Mouse (Mus musculus) adrenal gland, adult 8-10 months (tissue): Measurements from ENCODE around the gene Myh3. TPM values are rescaled to one million over a fixed set of nuclear protein-coding genes. Genes with fewer than 3 reads are reported as not detected.

Experiments
- DNase-seq: peaks from one replicate; pipeline ENCODE4 v3.0.0; 2022
- microRNA-seq, 2 experiments: library from miRNA; unstranded; fragments of <30 nt; microRNA quantifications; one replicate each; pipeline ENCODE4 v1.2.0; 2022
- total RNA-seq, 4 experiments: library from RNA; stranded (reverse); gene quantifications; 2 replicates each; pipeline ENCODE4 v1.2.4; 2022

Gene Myh3
- total RNA-seq, 4 experiments from 2014 or later, result 0.05 to 0.17 (median 0.09) TPM; not detected in 1

GRCm38 (mm10) chr11:67145482-67146408 lies 67.6 kb downstream of the Myh3 start:
- DNase-seq, result no peak

- no peak for DNase-seq
Measured at GRCm38 (mm10) chr11:67146409-67147282, 68.5 kb downstream of the Myh3 start.

GRCm38 (mm10) chr11:67147283-67147921 lies 69.3 kb downstream of the Myh3 start:
- no peak for DNase-seq

GRCm38 (mm10) chr11:67148286-67149012 lies 70.3 kb downstream of the Myh3 start:
- DNase-seq, result no peak

GRCm38 (mm10) chr11:67150237-67150636 lies 72.1 kb downstream of the Myh3 start:
- no peak for DNase-seq

GRCm38 (mm10) chr11:67151159-67151558 lies 73.1 kb downstream of the Myh3 start:
- DNase-seq, result no peak

Small RNA genes lying within 50 kb of the gene (microRNA-seq; reads per million reads assigned to microRNA genes)
- 0 to 0.17 reads per million in 2 experiments for gene Mir6923

Other genes with a start within 250 kb of the Myh3 start
- gene Pirt, start 166.3 kb upstream of the Myh3 start, total RNA-seq, result 10 to 100 TPM in 3 of 4 experiments, 1 to 10 TPM in 1; 9.3 to 20.8 (median 14.1) TPM
- not detected for gene Tmem238l, start 121.7 kb upstream of the Myh3 start, total RNA-seq
- gene Tmem220, start 53.1 kb upstream of the Myh3 start, total RNA-seq, result 10 to 100 TPM in 1 of 4 experiments, 1 to 10 TPM in 3; 8.1 to 10.0 (median 9.4) TPM
- 10 to 100 TPM; 23.4 to 37.2 (median 30.9) TPM for gene Adprm, start 25.7 kb upstream of the Myh3 start, total RNA-seq
- 10 to 100 TPM; 20.1 to 26.5 (median 21.6) TPM for gene Sco1, start 25.6 kb upstream of the Myh3 start, total RNA-seq
- not detected for gene Myh2, start 92.7 kb downstream of the Myh3 start, total RNA-seq
- gene Myh1, start 121.8 kb downstream of the Myh3 start, total RNA-seq, result under 1 TPM in 3 of 4 experiments, not detected in 1; 0.17 to 0.35 (median 0.25) TPM
- gene Myh4, start 159.7 kb downstream of the Myh3 start, total RNA-seq, result not detected
- gene Myh8, start 198.8 kb downstream of the Myh3 start, total RNA-seq, result not detected
- under 1 TPM in 1 of 4 experiments, not detected in 3; 0.03 TPM for gene Myh13, start 243.4 kb downstream of the Myh3 start, total RNA-seq